Mouse (Mus musculus): ENCODE measurements at regions not wholly inside any gene's neighbourhood (a gene's known extent, or its start where the extent isn't known, plus 50 kb on each side); places are given as distances from the start of the nearest gene placed in this dataset.

GRCm38 (mm10) chr8:93689832-93690471 lies 119.8 kb upstream of the Gnao1 start:
- no peak for DNase-seq (ENCODE audit: inconsistent ontology term)

- DNase-seq (ENCODE audit: inconsistent ontology term): no peak
Observed at GRCm38 (mm10) chr8:93691375-93691774, 118.4 kb upstream of the Gnao1 start.

GRCm38 (mm10) chr8:93691826-93692225 lies 117.9 kb upstream of the Gnao1 start:
- DNase-seq (ENCODE audit: inconsistent ontology term): no peak

- no peak for DNase-seq (ENCODE audit: inconsistent ontology term)
Observed at GRCm38 (mm10) chr8:93697206-93697605, 112.6 kb upstream of the Gnao1 start.

- DNase-seq (ENCODE audit: inconsistent ontology term): no peak
Observed at GRCm38 (mm10) chr8:93698508-93698907, 111.3 kb upstream of the Gnao1 start.

- DNase-seq (ENCODE audit: inconsistent ontology term): no peak
Observed at GRCm38 (mm10) chr8:93701391-93701790, 108.4 kb upstream of the Gnao1 start.

- DNase-seq (ENCODE audit: inconsistent ontology term): no peak
Observed at GRCm38 (mm10) chr8:93712066-93712706, 97.6 kb upstream of the Gnao1 start.

- DNase-seq (ENCODE audit: inconsistent ontology term): no peak
Observed at GRCm38 (mm10) chr8:93713221-93713620, 96.5 kb upstream of the Gnao1 start.

GRCm38 (mm10) chr8:93724896-93725489 lies 84.8 kb upstream of the Gnao1 start:
- DNase-seq (ENCODE audit: inconsistent ontology term): no peak

- DNase-seq (ENCODE audit: inconsistent ontology term): peak; percentile 66
Observed at GRCm38 (mm10) chr8:93729124-93729930, 80.4 kb upstream of the Gnao1 start.

GRCm38 (mm10) chr8:93730738-93731700 lies 78.7 kb upstream of the Gnao1 start:
- DNase-seq (ENCODE audit: inconsistent ontology term): peak; percentile 92

- DNase-seq (ENCODE audit: inconsistent ontology term): peak; percentile 64
Observed at GRCm38 (mm10) chr8:93734818-93735217, 74.9 kb upstream of the Gnao1 start.

GRCm38 (mm10) chr8:93740281-93740680 lies 69.5 kb upstream of the Gnao1 start:
- DNase-seq (ENCODE audit: inconsistent ontology term): no peak

- DNase-seq (ENCODE audit: inconsistent ontology term): no peak
Observed at GRCm38 (mm10) chr8:93748720-93749119, 61.0 kb upstream of the Gnao1 start.

- DNase-seq (ENCODE audit: inconsistent ontology term): peak; percentile 84
Observed at GRCm38 (mm10) chr8:93750921-93751320, 58.8 kb upstream of the Gnao1 start.

GRCm38 (mm10) chr8:93755981-93756380 lies 53.8 kb upstream of the Gnao1 start:
- DNase-seq (ENCODE audit: inconsistent ontology term): peak; percentile 92
